Mouse (Mus musculus) 416B (cell line): ENCODE results near the gene Tmem208.
A peak's percentile ranks its signal among the peaks of the same experiment; 100 is the strongest.

Experiments used
- DNase-seq: peaks from one replicate; pipeline ENCODE4 v3.0.0; 2011; ENCODE audit warnings: low read depth

Tmem208 gene

DNA sequence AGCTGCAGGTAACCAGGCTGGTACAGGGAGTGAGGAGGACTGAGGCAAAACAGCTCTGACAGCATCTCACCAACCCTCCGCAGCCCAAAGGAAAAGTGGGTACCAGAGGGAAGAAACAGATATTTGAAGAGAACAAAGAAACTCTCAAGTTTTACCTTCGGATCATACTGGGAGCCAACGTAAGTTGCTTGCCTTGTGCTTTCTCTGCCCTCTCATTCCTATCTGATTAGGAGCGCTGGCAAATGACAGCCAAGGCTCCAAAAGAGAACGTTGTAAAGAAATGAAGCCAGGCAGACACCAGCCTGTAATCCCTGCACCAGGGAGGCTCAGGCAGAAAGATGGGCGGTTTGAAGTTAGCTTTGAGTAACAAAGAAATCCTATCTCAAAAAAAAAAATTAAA lies 814 bp downstream of the Tmem208 start:
- no peak for DNase-seq

DNA sequence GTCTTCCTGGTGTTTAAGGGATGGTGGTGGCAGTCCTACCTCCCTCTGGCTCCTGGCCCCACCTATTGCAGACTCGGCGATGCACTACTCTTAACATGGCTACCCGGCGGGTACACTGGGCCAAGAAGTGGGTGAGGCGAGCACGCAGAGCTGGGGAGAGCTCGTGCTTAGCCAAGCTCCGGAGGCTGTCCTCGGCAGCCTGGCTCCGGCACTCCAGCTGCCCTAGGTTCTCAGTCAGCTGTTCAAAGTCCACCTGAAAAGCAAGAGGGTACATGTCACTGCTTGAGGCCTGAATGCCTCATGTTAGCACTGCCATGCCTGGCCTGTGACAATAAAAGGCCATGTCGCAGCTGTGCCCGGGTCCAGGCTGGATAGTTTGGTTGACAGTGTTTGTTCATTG lies 4.2 kb downstream of the Tmem208 start:
- no peak for DNase-seq

DNA sequence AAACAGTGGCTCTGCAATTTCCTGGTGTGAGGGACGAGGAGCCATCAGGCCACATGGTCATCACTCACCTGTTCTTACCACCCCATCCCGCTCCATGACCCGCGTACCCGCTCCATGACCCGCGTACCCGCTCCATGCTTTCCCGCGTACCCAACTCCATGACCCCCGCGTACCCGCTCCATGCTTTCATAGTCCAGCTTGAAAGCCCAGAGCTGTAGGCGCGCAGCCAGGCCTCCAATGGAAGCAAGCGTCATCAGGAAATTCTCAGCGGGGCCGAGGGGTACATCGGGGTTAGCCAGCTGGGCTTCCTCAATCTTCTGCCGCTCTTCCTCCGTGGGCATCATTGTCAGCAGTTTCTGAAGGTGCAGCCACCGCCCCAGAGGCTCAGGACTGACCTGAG lies 5.3 kb downstream of the Tmem208 start:
- no peak for DNase-seq

DNA sequence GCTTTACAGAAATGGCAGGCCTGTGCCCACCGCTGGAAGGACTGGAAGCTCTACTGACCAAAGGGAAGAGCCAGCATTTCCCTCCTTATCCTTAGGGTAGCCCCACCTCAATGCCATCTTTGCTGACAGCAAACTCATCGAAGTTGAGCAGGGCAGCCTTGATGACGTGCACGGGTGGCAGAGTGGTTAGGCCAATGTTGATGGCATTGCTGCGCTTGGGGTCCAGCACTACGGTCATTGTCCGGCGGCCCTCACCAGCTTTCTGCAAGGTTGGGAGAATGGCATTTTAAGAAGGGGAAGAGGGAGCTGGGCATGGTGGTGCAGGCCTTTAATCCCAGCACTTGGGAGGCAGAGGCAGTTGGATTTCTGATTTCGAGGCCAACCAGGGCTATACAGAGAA lies 5.8 kb downstream of the Tmem208 start:
- no peak for DNase-seq

DNA sequence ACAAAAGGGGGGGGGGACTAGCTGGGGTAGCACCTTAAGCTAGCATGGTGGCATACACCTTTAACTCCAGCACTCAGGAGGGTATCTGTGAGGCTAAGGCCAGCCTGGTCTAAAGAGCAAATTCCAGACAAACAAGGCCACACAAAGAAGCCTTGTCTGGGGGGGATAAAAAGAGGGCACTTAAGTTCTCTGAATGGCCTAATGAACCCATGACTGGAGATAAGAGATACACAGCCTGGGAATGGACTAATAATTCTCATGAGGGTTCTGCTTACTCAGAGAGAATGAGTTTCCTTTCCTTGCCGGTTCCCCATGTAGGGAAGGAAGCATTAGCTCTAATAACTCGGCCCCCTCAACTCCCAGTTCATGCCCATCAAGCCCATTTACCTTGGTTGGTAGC lies 6.4 kb downstream of the Tmem208 start:
- no peak for DNase-seq

DNA sequence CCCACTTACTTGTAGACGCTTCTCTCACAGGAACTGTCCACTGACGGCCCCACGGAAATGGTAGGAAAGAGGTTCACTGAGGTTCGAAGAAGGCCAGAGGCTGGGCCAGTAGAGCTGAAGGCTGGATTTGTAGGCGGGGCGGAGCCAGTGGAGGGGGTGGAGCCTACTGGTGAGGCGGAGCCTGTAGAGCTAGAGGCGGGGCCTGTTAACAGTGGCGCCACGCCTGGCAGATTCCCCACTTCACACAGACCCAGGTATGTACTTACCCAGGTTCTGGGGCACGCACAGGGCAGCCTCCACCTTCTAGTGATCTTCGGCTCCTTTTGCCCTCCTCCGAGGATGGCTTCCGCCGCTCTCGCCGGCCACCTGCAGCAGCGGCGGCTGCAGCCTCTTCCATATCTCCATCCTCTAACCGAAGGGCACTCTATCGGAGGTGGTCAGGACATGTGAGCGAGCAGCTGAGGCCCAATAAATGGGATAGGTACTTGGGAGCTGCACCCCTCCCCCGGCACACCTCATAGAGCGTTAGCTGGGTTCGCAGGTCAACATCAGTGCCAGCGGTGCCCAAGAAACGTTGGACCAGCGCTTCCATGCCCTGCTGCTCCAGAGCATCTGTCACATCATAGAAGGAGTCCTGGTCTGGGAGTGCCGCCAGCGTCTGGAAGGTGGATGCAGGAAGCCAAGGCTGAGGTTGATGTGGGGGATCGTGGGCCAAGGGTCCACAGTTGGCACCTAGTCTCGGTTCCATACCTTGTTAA lies 10.4 kb downstream of the Tmem208 start:
- DNase-seq, result no peak

GRCm38 (mm10) chr8:105338992-105339391 lies 12.8 kb downstream of the Tmem208 start:
- peak; percentile 82 for DNase-seq

DNA sequence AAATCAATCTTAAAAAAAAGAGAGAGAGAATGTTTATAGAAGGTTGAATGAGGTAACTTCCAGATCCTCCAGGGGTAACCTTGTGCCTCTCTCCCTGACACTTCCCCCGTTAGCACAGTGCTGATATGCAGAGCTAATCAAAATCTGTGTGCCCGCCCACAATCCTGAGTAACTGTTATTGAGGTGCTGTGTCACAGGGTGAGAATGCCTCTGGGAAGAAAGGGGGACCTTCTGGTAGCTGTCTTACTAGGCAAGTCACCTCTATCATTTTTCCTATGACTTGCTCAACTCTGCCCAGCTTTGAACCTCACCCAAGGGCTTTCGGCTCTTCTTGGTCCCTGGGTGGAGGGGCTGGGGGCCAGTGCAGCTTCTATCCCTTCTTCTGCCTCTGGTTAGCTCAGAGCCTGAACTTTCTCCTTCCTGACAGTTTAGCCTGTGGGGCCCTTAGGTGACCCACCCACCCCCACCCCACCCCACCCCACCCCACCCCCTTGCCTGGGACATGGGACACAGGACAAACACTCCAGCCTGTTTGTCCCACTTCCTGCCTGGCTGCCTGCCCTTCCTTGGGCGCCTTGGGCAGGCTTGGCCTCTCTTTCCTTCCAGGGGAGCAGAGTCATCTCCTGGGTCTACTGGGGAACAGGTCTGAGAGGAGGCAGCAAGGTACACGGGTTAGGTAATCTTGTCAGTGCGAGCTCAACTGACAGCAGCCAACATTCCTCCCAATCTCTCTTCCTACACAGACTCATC lies 13.9 kb downstream of the Tmem208 start:
- peak; percentile 53 for DNase-seq

- no peak for DNase-seq
Measured at GRCm38 (mm10) chr8:105341399-105341798, 15.2 kb downstream of the Tmem208 start.

DNA sequence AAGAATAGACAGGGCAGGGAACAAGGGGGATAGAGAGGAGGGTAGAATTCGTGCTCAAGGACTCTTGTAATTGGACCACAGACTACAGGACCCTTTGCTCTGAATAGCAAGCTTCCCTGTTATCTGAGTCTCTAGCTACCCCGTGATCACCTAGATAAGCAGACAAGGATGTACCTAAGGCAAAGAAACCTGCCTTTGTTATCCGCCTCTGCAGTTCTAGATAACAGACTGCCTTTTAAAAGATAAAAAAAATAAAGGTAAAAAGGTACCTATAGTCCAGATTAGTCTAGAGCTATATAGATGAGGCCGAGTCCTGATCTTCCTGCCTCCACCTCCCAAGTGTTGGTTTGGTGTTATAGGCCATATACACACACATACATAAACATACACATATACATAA lies 16.6 kb downstream of the Tmem208 start:
- no peak for DNase-seq

GRCm38 (mm10) chr8:105343791-105344574 lies 17.8 kb downstream of the Tmem208 start:
- peak; percentile 25 for DNase-seq

GRCm38 (mm10) chr8:105345061-105345975 lies 19.2 kb downstream of the Tmem208 start:
- peak; percentile 88 for DNase-seq

DNA sequence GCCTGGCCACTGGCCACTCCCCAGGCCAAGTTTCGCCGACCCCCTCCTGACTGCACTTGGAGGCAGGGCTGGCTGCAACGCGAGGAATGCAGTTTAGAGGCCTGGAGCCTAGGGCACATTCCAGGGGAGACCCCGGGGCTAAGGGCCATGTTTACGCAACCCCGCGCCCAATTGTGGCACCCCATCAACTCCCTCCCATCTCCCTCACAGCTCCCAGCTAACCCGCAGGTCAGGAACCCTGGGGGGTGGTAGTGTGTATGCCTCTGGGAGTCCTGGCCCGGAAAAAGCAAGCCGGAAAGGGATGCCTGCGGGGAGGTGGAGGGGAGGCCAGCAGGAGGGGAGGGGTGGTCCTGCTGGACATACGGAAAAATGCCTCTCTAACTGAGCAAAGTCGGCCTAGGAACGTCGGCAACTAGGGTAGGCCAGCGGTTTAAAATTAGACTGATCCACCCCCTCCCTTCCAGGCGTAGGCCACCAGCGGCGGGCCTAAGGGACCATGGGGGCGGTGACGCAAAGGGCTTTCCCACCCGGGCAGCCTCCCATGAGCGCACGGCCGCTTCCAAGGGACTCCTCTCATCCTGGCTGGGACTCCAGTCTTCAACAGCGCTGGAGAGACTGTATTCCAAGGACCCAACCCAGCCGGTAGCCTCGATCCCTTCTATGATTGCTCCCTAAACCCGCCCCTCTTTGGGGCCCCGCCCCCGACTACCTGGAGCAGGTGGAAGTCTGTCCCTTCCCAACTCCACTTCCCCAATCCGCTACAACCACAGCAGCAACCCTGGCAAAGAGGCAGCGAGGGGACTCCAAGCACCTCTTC lies 20.7 kb downstream of the Tmem208 start:
- peak; percentile 37 for DNase-seq

- DNase-seq, result peak; percentile 97
Measured at GRCm38 (mm10) chr8:105347428-105348221, 21.5 kb downstream of the Tmem208 start, which contains the start of gene Fhod1. TSS of gene Fhod1 (minus strand) at chr8:105347953.

GRCm38 (mm10) chr8:105348450-105349095 lies 22.4 kb downstream of the Tmem208 start, which contains the start of gene Slc9a5:
TSS of gene Slc9a5 (plus strand) at chr8:105348843.
- peak; percentile 68 for DNase-seq

DNA sequence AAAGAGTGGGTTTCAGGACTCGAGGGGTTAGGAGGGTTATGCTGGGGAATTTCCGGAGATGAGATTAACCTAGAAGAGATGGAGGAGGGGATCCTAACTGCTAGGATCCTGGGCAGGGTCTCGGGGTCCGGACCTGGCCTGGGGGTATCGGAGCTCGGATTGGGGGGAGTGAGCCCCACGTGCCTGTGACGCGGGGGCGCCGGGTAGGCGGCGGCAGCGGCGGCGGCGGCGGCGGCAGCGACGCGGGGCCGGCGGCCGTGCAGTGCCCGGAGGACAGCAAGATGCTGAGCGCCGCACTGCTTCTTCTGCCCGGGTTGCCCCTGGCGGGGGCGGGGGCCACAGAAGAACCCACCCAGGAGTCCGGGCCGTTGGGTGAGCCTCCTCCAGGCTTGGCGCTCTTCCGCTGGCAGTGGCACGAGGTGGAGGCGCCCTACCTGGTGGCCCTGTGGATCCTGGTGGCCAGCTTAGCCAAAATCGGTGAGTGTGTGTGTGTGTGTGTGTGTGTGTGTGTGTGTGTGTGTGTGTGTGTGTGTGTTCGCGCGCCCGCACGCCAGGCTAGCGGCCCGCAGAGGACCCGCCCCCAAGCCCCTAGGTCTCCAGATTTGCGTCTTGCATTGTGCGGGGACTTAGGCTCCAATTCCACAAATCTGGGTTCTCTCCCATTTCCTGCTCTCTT lies 23.1 kb downstream of the Tmem208 start:
- no peak for DNase-seq

DNA sequence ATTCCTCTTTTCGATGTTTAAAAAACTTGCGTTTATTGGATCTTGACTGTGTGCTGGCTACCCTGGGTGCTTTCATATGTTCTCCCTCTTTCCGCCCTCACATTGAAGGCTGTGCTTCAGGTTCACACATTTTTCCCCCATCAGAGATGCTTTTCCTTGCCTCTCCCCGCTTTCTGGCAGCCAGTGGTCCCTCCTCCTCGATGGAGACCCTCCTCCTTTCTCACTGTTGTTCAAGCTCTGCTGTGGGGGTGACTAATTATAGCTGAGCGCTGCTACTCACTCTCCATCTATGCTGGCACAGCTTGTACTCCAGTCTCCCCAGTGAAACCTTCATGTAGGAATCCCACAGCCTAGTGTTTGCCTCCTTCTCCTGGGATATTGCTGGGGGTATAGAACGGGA lies 24.0 kb downstream of the Tmem208 start:
- DNase-seq, result no peak

GRCm38 (mm10) chr8:105353583-105354135 lies 27.5 kb downstream of the Tmem208 start:
- no peak for DNase-seq
